Mouse (Mus musculus): ENCODE measurements around the gene 4933415A04Rik. TPM values are rescaled to one million over a fixed set of nuclear protein-coding genes. Genes with fewer than 3 reads are reported as not detected.

The 4933415A04Rik gene
- polyA plus RNA-seq, 1 experiment: not detected

GRCm38 (mm10) chr11:43626300-43626926 lies 39.6 kb downstream of the 4933415A04Rik start:
- no peak for TF ChIP-seq CTCF (IDR thresholded peaks at IDR 0.05; ENCODE audit: borderline replicate concordance, insufficient read depth, low read length)
- Histone ChIP-seq H3K4me3 (ENCODE audit: insufficient read depth, low read length) (no peak overlapping the region), H3K4me1 (ENCODE audit: control insufficient read depth, insufficient read depth, low read length) (no peaks in the 10 kb centered on the region), H3K27ac (ENCODE audit: insufficient read depth, low read length) (no peak overlapping the region)

GRCm38 (mm10) chr11:43626927-43627645 lies 40.2 kb downstream of the 4933415A04Rik start:
- no peak overlapping the region for H3K27ac ChIP-seq (ENCODE audit: insufficient read depth, low read length)

GRCm38 (mm10) chr11:43631645-43632044 lies 44.8 kb downstream of the 4933415A04Rik start:
- TF ChIP-seq POLR2A (IDR thresholded peaks at IDR 0.05; ENCODE audit: low read depth, low read length): no peak
- no peak for TF ChIP-seq CTCF (IDR thresholded peaks at IDR 0.05; ENCODE audit: borderline replicate concordance, insufficient read depth, low read length)

More at GRCm38 (mm10) chr11:43626927-43627645, 40.2 kb downstream of the 4933415A04Rik start:
- H3K4me1 ChIP-seq (ENCODE audit: control insufficient read depth, insufficient read depth, low read length): no peaks in the 10 kb centered on the region
- TF ChIP-seq POLR2A (IDR thresholded peaks at IDR 0.05; ENCODE audit: low read depth, low read length): no peak
- no peak for TF ChIP-seq CTCF (IDR thresholded peaks at IDR 0.05; ENCODE audit: borderline replicate concordance, insufficient read depth, low read length)
- H3K4me3 ChIP-seq (ENCODE audit: insufficient read depth, low read length): no peak overlapping the region

GRCm38 (mm10) chr11:43632566-43632965 lies 45.7 kb downstream of the 4933415A04Rik start:
- Histone ChIP-seq H3K4me3 (ENCODE audit: insufficient read depth, low read length) (no peak overlapping the region), H3K27ac (ENCODE audit: insufficient read depth, low read length) (no peak overlapping the region), H3K4me1 (ENCODE audit: control insufficient read depth, insufficient read depth, low read length) (no peaks in the 10 kb centered on the region)
- no peak for TF ChIP-seq CTCF (IDR thresholded peaks at IDR 0.05; ENCODE audit: borderline replicate concordance, insufficient read depth, low read length)

More at GRCm38 (mm10) chr11:43631645-43632044, 44.8 kb downstream of the 4933415A04Rik start:
- H3K27ac ChIP-seq (ENCODE audit: insufficient read depth, low read length): no peak overlapping the region
- H3K4me3 ChIP-seq (ENCODE audit: insufficient read depth, low read length): no peak overlapping the region
- H3K4me1 ChIP-seq (ENCODE audit: control insufficient read depth, insufficient read depth, low read length): no peaks in the 10 kb centered on the region

- H3K27ac ChIP-seq (ENCODE audit: insufficient read depth, low read length): no peak overlapping the region
- H3K4me1 ChIP-seq (ENCODE audit: control insufficient read depth, insufficient read depth, low read length): no peaks in the 10 kb centered on the region
- TF ChIP-seq POLR2A (IDR thresholded peaks at IDR 0.05; ENCODE audit: low read depth, low read length): no peak
- TF ChIP-seq CTCF (IDR thresholded peaks at IDR 0.05; ENCODE audit: borderline replicate concordance, insufficient read depth, low read length): no peak
- H3K4me3 ChIP-seq (ENCODE audit: insufficient read depth, low read length): no peak overlapping the region
These were observed 46.3 kb downstream of the 4933415A04Rik start for GRCm38 (mm10) chr11:43633165-43633564.

GRCm38 (mm10) chr11:43633658-43634401 lies 47.0 kb downstream of the 4933415A04Rik start:
- TF ChIP-seq POLR2A (IDR thresholded peaks at IDR 0.05; ENCODE audit: low read depth, low read length) (peak; percentile 25; the same call in 1 of the 2 replicates), CTCF (IDR thresholded peaks at IDR 0.05; ENCODE audit: borderline replicate concordance, insufficient read depth, low read length) (no peak)
- no peak overlapping the region for H3K4me3 ChIP-seq (ENCODE audit: insufficient read depth, low read length)
- no peak overlapping the region for H3K27ac ChIP-seq (ENCODE audit: insufficient read depth, low read length)
- no peaks in the 10 kb centered on the region for H3K4me1 ChIP-seq (ENCODE audit: control insufficient read depth, insufficient read depth, low read length)

- TF ChIP-seq POLR2A (IDR thresholded peaks at IDR 0.05; ENCODE audit: low read depth, low read length) (no peak), CTCF (IDR thresholded peaks at IDR 0.05; ENCODE audit: borderline replicate concordance, insufficient read depth, low read length) (no peak)
- Histone ChIP-seq H3K4me1 (ENCODE audit: control insufficient read depth, insufficient read depth, low read length) (no peaks in the 10 kb centered on the region), H3K4me3 (ENCODE audit: insufficient read depth, low read length) (no peak overlapping the region), H3K27ac (ENCODE audit: insufficient read depth, low read length) (no peak overlapping the region)
These were observed 49.9 kb downstream of the 4933415A04Rik start for GRCm38 (mm10) chr11:43636761-43637160.

GRCm38 (mm10) chr11:43638486-43638885 lies 51.6 kb downstream of the 4933415A04Rik start:
- no peak overlapping the region for H3K27ac ChIP-seq (ENCODE audit: insufficient read depth, low read length)
- TF ChIP-seq POLR2A (IDR thresholded peaks at IDR 0.05; ENCODE audit: low read depth, low read length) (no peak), CTCF (IDR thresholded peaks at IDR 0.05; ENCODE audit: borderline replicate concordance, insufficient read depth, low read length) (no peak)

More at GRCm38 (mm10) chr11:43638486-43638885, 51.6 kb downstream of the 4933415A04Rik start:
- no peaks in the 10 kb centered on the region for H3K4me1 ChIP-seq (ENCODE audit: control insufficient read depth, insufficient read depth, low read length)
- no peak overlapping the region for H3K4me3 ChIP-seq (ENCODE audit: insufficient read depth, low read length)

Other genes starting within 250 kb of the 4933415A04Rik start
- 40.7 and 57.0 TPM in 2 replicates for gene Pttg1, start 160.8 kb upstream of the 4933415A04Rik start, polyA plus RNA-seq (2011; ENCODE audit: insufficient read length, low read depth, missing spikeins)
- 34.7 and 42.0 TPM in 2 replicates for gene Slu7, start 153.3 kb upstream of the 4933415A04Rik start, polyA plus RNA-seq (2011; ENCODE audit: insufficient read length, low read depth, missing spikeins)
- 4.0 and 5.9 TPM in 2 replicates for gene C1qtnf2, start 112.8 kb upstream of the 4933415A04Rik start, polyA plus RNA-seq (2011; ENCODE audit: insufficient read length, low read depth, missing spikeins)
- gene Ccnjl, start 58.3 kb upstream of the 4933415A04Rik start, polyA plus RNA-seq (2011; ENCODE audit: insufficient read length, low read depth, missing spikeins): 0.26 and 0.43 TPM in 2 replicates
- not detected in 2 replicates for gene Fabp6, start 14.5 kb downstream of the 4933415A04Rik start, polyA plus RNA-seq (2011; ENCODE audit: insufficient read length, low read depth, missing spikeins)
- gene Pwwp2a, start 95.0 kb downstream of the 4933415A04Rik start, polyA plus RNA-seq (2011; ENCODE audit: insufficient read length, low read depth, missing spikeins): 23.9 and 27.6 TPM in 2 replicates
- 44.0 and 49.5 TPM in 2 replicates for gene Ttc1, start 161.0 kb downstream of the 4933415A04Rik start, polyA plus RNA-seq (2011; ENCODE audit: insufficient read length, low read depth, missing spikeins)

Measured in embryonic fibroblast, embryonic 13.5 days (primary cell).